Mouse (Mus musculus): ENCODE results near the gene Hoxa3.

Hoxa3 gene

GRCm38 (mm10) chr6:52219234-52219942, 6.3 kb upstream of the Hoxa3 start:
- DNase-seq (ENCODE audit: low spot score in 2 of 2) = no peak

GRCm38 (mm10) chr6:52218643-52219215, 5.6 kb upstream of the Hoxa3 start:
- DNase-seq (ENCODE audit: low spot score in 2 of 2) = no peak

GRCm38 (mm10) chr6:52217895-52218642, 4.9 kb upstream of the Hoxa3 start:
- no peak for DNase-seq (ENCODE audit: low spot score in 2 of 2)

GRCm38 (mm10) chr6:52217459-52217768, 4.3 kb upstream of the Hoxa3 start:
- DNase-seq (ENCODE audit: low spot score in 2 of 2) = no peak

- DNase-seq (ENCODE audit: low spot score in 2 of 2) = no peak
These were observed 3.7 kb upstream of the Hoxa3 start for GRCm38 (mm10) chr6:52216691-52217458.

- DNase-seq (ENCODE audit: low spot score in 2 of 2) = no peak
These were observed 2.8 kb upstream of the Hoxa3 start for GRCm38 (mm10) chr6:52215771-52216535.

GRCm38 (mm10) chr6:52215070-52215469, 1.9 kb upstream of the Hoxa3 start:
- DNase-seq (ENCODE audit: low spot score in 2 of 2) = no peak

- no peak for DNase-seq (ENCODE audit: low spot score in 2 of 2)
These were observed 1.1 kb upstream of the Hoxa3 start for GRCm38 (mm10) chr6:52214271-52214670.

- no peak for DNase-seq (ENCODE audit: low spot score in 2 of 2)
These were observed 499 bp downstream of the Hoxa3 start for GRCm38 (mm10) chr6:52212556-52213118.

GRCm38 (mm10) chr6:52211961-52212360, 1.2 kb downstream of the Hoxa3 start:
- no peak for DNase-seq (ENCODE audit: low spot score in 2 of 2)

- DNase-seq (ENCODE audit: low spot score in 2 of 2) = peak in 1 of 2 experiments; percentile 47
These were observed 1.8 kb downstream of the Hoxa3 start for GRCm38 (mm10) chr6:52211170-52211935.

- DNase-seq (ENCODE audit: low spot score in 2 of 2) = no peak
These were observed 3.5 kb downstream of the Hoxa3 start for GRCm38 (mm10) chr6:52209685-52210046.

- DNase-seq (ENCODE audit: low spot score in 2 of 2) = no peak
These were observed 4.1 kb downstream of the Hoxa3 start for GRCm38 (mm10) chr6:52208868-52209684.

- DNase-seq (ENCODE audit: low spot score in 2 of 2) = no peak
These were observed 4.9 kb downstream of the Hoxa3 start, which contains the start of gene Hoxa6 for GRCm38 (mm10) chr6:52208072-52208867. Gene Hoxa6, minus strand, starts transcription at chr6:52208722.

GRCm38 (mm10) chr6:52207684-52207976, 5.5 kb downstream of the Hoxa3 start:
- no peak for DNase-seq (ENCODE audit: low spot score in 2 of 2)

- no peak for DNase-seq (ENCODE audit: low spot score in 2 of 2)
These were observed 6.1 kb downstream of the Hoxa3 start for GRCm38 (mm10) chr6:52206882-52207683.

- DNase-seq (ENCODE audit: low spot score in 2 of 2) = no peak
These were observed 7.2 kb downstream of the Hoxa3 start for GRCm38 (mm10) chr6:52205638-52206621.

All from frontal cortex, postnatal 10 days (tissue).